Mouse (Mus musculus): ENCODE results near the gene Tkfc. TPM values are rescaled to one million over a fixed set of nuclear protein-coding genes. Genes with fewer than 3 reads are reported as not detected.

Tkfc gene
- 9.8 TPM for total RNA-seq (2023)

DNA sequence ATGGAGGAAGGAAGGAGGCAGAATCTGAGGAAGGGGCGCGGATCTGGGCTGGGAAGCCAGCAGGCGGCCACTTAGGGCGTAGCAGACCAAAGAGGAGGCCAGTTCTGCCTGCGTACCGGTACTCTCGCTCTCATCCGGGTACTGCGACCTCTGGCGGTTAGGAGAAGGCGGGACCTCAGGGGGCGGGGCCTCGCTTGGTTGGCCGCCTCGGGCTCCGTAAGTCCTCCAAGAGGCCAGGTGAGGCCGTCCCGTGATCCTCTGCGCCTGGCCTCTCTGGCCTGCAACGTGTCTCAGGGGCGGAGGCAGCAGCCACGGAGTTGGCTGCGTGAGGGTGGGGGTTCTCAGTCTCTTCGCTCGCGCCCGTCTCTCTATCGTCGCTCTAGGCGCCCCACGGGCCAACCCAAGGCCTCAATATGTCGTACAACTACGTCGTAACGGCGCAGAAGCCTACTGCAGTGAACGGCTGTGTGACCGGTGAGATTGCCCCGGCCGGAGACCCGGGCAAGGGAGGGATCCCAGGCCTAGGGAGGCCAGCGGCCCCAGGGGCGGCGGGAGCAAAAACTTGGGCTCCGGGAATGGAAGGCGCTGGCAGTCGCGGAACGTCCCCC is at the start of gene Tkfc, which contains the start of gene Ddb1:
TSS of gene Tkfc (minus strand) at position 362 of the 608 bp plus-strand sequence.
TSS of gene Ddb1 (plus strand) at position 35 of the 608 bp plus-strand sequence.

DNA sequence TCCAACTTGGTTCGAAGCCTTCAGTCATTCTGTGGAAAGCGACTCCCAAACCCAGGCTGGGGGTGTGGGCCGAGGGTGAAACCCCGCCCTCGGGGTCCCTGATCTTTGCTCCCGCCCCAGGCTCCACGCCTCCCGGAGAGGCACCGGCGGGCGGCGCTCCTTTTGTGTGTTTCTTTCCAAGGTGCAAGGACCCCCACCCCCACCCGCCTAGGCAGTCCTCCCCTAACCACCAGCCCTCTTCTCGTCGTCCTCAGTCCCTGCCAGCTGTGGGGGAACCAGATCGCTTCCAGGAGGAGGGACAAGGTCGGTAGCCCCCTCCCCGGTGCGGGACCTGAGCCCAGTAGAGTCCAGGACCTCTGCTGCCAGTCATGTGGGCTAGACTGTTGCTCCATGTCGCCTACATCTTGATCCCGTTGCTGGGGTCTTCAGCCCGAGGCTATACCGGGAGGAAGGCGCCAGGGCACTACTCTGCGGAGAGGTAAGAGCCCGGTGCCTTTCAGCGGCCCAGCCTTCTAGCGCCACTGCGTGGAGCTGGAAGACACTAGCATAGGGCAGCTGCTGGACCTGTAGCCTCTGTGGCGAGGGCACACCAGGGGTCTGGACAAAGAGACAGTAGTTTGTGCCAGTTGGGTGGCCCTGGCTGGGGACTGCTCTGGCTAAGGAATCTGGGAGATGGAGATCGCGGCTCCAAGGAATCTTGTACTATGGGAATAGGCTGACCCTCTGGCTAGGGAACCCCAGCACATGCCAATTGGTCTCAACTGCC is 28.8 kb upstream of the Tkfc start, which contains the start of gene Vwce:
TSS of gene Vwce (plus strand) at position 108 of the 766 bp plus-strand sequence.

GRCm38 (mm10) chr19:10576690-10577561 is 28.5 kb downstream of the Tkfc start, which contains the start of the genes Cyb561a3 and Tmem138:
Gene Cyb561a3 (plus strand): TSS chr19:10577172.
Gene Tmem138 (minus strand): TSS chr19:10577362.

GRCm38 (mm10) chr19:10555624-10556510 is 49.6 kb downstream of the Tkfc start, which contains the start of gene Tmem216:
Gene Tmem216 (minus strand): TSS chr19:10556238.

Other genes starting within 250 kb of the Tkfc start
- gene Syt7, start 216.6 kb downstream of the Tkfc start, total RNA-seq (2023) = not detected
- not detected for gene Lrrc10b, start 148.2 kb downstream of the Tkfc start, total RNA-seq (2023)
- 4.2 TPM for gene Ppp1r32, start 122.7 kb downstream of the Tkfc start, total RNA-seq (2023)
- gene Cpsf7, start 80.4 kb downstream of the Tkfc start, total RNA-seq (2023) = 132 TPM
- gene Sdhaf2, start 79.5 kb downstream of the Tkfc start, total RNA-seq (2023) = 44.8 TPM
- 6.9 TPM for gene Tmem216, start 49.4 kb downstream of the Tkfc start, total RNA-seq (2023)
- gene Cyb561a3, start 28.5 kb downstream of the Tkfc start, total RNA-seq (2023) = 20.5 TPM
- 8.3 TPM for gene Tmem138, start 28.3 kb downstream of the Tkfc start, total RNA-seq (2023)
- gene Ddb1, start 327 bp downstream of the Tkfc start, total RNA-seq (2023) = 225 TPM
- 11.3 TPM for gene Vwce, start 28.6 kb upstream of the Tkfc start, total RNA-seq (2023)
- not detected for gene Pga5, start 72.4 kb upstream of the Tkfc start, total RNA-seq (2023)
- 24.4 TPM for gene Vps37c, start 83.1 kb upstream of the Tkfc start, total RNA-seq (2023)
- 341 TPM for gene Cd5, start 133.3 kb upstream of the Tkfc start, total RNA-seq (2023)
- 291 TPM for gene Cd6, start 224.4 kb upstream of the Tkfc start, total RNA-seq (2023)
- gene Slc15a3, start 234.1 kb upstream of the Tkfc start, total RNA-seq (2023) = 2.1 TPM